Mouse (Mus musculus): ENCODE results near the gene U2af1l4.
A peak's percentile ranks its signal among the peaks of the same experiment; 100 is the strongest.

U2af1l4 gene

GRCm38 (mm10) chr7:30552102-30553020 is 10.7 kb upstream of the U2af1l4 start, which contains the start of the genes Hspb6 and Proser3:
Hspb6 (plus strand) TSS chr7:30552178.
Proser3 (minus strand) TSS chr7:30552299.
- peak; percentile 99 for DNase-seq (ENCODE audit: low read depth, low spot score)

DNA sequence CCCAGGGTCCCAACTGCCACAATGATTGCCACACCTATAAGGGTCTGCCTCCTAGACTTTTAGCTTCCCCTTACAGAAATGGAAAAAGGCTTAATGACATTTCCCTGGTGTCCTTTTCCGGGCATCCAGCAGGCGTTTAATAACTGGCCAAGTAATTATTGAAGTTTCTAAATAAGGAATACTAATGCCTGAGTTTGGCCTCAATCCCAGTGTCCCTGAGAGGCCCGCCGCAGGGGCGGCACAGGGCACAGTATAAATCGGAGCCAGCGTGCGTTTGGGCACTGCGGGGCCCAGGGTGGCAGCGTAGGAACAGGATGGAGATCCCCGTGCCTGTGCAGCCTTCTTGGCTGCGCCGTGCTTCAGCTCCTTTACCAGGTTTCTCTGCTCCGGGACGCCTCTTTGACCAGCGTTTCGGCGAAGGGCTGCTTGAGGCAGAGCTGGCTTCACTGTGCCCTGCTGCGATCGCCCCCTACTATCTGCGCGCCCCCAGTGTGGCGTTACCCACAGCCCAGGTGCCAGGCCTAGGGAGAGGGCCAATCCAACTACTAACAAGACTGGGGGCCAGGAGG is 10.0 kb upstream of the U2af1l4 start:
- DNase-seq (ENCODE audit: low read depth, low spot score) = no peak

- DNase-seq (ENCODE audit: low read depth, low spot score) = no peak
These were observed 9.1 kb upstream of the U2af1l4 start for GRCm38 (mm10) chr7:30553810-30554584.

DNA sequence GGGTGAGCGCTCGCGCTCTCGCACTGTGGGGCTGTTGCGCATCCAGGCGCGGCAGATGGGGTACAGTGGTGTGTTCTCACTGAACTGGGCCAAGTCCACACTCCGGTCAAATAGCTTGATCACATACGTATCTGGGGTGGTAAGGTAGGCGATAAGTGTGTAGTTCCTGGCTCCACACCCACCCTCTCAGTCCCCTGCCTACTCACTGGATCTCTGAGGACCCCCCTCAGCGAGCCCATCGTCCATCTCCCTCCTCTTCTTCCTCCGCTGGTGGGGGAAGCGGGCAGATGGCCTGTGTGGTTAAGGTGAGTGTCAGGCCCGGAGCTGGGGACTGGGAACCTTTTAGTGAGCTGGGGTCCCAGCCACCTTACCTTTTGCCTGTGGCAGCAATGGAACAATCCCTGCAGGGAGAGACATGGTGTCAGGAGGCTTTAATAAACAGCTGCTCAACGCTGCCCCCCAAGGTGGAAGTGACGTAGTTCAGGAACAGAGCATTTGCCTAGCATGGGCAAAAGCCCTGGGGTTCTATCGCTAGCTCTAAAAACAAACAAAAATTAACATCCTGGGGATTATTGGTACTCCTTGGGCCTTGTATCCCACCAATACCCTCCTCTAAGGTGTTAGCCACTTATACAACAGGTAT is 6.1 kb upstream of the U2af1l4 start:
- DNase-seq (ENCODE audit: low read depth, low spot score) = peak; percentile 48

DNA sequence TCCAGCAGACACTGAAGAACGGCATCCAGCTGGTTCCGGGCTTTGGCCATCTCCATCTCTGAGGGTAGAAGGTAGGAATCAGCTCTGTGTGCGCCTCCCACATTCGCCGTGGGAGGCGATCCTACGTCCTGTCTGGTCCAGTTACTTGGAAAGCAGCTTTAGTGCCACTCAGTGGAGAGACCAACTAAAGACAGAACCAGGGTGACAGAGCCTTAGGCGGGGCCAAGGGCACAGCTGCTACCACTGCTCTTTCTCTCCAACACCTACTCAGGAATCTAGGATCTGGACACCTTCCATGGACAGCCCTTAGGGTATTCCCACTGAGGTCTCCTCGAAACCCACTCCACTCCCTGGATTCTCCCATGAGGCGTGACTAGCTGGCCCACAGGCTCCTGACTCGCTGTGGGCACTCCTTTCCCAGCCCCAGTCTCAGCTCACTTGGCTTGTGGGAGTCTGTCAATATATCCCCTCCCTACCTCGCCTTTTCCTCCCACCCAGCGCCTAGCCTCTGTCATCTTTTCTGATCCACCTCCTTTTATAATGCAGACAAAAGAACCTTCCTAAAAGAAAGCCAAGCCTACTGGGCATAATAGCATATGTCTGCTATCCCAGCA is 5.1 kb upstream of the U2af1l4 start:
- DNase-seq (ENCODE audit: low read depth, low spot score) = peak; percentile 42

- no peak for DNase-seq (ENCODE audit: low read depth, low spot score)
These were observed 4.3 kb upstream of the U2af1l4 start for GRCm38 (mm10) chr7:30558656-30559442.

- DNase-seq (ENCODE audit: low read depth, low spot score) = peak; percentile 98
These were observed 3.6 kb upstream of the U2af1l4 start, which contains the start of gene Lin37 for GRCm38 (mm10) chr7:30559443-30559954. Lin37 (minus strand) TSS chr7:30559838.

DNA sequence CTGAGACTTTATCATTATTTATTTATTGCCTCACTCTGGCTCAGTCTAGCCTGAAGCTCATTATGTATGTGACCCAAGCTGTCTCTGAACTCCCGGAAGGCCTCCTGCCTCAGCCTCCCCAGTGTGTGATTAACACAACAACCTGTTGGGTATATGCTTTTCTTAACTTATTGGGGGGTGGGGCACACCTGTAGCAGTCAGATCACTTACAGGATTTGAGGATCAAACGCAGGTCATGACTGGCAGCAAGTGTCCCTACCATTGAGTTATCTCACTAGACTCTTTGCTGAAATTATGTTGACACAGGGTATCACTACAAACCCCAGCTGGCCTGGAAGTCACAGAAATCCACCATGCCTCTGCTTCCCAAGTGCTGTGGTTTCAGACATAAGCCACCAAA is 2.8 kb upstream of the U2af1l4 start:
- no peak for DNase-seq (ENCODE audit: low read depth, low spot score)

DNA sequence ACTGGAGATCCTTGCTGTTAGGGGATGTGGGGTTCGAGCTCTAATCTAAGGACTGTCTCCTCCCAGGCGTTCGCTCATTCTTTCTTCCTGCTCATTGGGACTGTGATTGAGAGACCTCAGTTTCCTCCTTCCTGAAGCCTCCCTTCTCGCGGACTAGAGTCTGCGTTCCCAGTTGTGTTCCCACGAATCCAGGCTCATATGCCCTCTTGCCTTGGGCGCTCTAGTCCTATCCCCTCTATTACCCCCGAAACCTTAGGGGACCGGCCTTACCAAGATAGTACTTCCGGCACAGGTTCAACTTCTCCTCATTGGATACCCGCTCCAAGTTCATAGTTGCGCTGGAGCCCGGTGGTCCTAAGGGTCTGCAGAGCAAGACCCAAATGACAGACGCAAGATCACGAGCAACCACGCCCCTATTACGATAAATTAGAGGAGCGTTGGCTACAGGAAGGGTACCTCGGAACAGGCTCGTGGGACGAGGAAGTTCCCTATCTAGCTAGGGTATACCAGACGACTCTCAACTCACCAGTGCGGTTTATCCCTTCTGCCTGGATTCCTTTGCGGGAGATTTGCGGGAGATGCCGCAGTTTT is 480 bp upstream of the U2af1l4 start:
- DNase-seq (ENCODE audit: low read depth, low spot score) = no peak

- DNase-seq (ENCODE audit: low read depth, low spot score) = no peak
These were observed 792 bp downstream of the U2af1l4 start for GRCm38 (mm10) chr7:30563906-30564280.

- no peak for DNase-seq (ENCODE audit: low read depth, low spot score)
These were observed 2.0 kb downstream of the U2af1l4 start, which contains the start of gene Igflr1 for GRCm38 (mm10) chr7:30564970-30565571. Igflr1 (plus strand) TSS chr7:30565427.

DNA sequence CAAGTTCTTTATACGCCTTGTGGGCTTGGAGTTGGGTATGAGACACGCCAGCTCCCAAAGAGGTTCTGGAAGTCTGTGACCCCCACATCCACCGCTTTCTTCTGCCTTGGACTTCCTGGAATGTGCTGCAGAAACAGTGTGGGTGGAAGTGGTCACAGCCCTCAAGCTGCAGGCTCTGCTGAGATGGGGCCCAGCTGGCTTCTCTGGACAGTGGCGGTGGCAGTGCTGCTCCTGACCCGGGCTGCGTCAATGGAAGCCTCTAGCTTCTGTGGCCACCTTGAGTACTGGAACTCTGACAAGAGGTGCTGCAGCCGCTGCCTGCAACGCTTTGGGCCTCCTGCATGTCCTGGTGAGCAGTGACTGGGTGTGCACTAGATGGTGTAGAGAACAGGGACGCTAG is 2.9 kb downstream of the U2af1l4 start:
- no peak for DNase-seq (ENCODE audit: low read depth, low spot score)

- DNase-seq (ENCODE audit: low read depth, low spot score) = no peak
These were observed 4.5 kb downstream of the U2af1l4 start for GRCm38 (mm10) chr7:30567555-30567954.

DNA sequence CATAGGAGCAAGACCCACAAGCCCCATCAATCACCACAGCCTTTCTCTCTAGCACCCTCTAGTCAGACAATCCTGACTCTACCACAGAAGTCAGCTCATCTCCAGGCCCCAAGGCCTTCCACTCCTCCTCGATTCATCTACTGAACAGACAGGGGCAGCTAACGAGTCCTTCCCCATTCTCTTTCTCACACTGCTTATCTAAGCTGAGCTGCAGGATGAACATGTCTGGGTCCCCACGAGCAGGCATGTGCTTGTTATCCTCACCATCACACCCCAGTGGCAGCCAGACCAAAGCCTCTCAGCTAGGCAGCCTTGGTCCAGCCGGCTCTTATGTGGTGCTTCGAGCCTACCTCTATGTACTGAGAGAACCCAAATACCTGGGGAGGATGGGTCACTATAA is 9.3 kb downstream of the U2af1l4 start:
- no peak for DNase-seq (ENCODE audit: low read depth, low spot score)

DNA sequence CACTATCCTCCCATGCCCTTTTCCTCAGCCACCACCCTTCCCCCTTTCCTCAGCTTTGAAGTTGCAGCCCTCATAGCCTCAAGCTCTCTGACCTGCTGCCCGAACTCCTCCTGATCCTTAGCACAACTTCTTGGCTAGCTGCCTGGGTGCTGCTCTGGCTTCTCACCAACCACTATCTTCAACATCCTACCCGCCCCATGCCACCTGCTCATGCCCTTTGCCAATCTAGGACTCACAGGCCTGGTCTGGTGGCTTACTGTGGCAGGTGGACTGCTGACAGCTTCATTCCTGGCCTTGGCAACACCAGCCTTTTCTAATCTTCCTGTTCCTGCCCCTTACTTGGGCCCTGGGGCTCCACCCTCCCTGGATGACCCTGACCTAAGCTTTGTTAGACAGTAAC is 9.9 kb downstream of the U2af1l4 start:
- DNase-seq (ENCODE audit: low read depth, low spot score) = no peak

DNA sequence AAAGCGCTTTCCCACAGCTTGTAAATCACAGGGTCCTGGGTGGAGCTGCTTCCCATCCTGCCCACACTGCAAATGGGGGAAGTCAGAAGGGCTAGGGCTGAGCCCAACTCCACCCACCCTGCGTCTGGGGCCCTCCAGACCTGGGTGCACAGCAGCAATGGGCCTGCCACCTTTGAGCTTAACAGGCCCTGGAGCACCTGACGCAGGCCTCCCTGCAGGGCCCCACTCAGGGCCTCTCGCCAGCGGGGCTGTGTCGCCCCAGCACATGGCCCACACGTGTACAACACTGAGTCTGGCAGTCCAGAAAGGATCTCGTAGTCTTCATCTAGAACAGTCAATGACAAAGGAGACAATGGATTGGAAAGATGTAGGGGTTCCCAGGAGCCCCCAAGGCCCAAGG is 16.8 kb downstream of the U2af1l4 start:
- DNase-seq (ENCODE audit: low read depth, low spot score) = no peak

DNA sequence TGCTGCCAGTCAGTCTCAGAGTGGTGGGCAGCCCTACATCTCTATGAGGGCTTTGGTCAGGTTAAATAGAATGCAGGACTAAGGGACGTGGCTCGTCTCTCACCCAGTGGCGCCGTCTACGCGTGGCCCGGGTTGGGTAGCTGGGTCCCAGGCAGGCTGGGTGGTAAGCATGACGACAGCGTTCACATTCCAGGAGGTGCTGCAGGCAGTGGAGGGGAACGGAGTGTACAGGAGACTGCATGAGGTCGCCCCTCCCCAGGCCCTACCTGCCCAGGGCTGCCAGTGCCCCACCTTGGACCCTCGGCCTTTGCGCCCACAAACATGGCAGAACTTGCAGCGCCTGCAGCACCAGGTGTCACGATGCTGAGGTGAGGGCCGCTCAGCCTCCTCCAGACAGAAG is 18.4 kb downstream of the U2af1l4 start:
- DNase-seq (ENCODE audit: low read depth, low spot score) = no peak

- DNase-seq (ENCODE audit: low read depth, low spot score) = no peak
These were observed 21.2 kb downstream of the U2af1l4 start for GRCm38 (mm10) chr7:30584339-30584738.

- no peak for DNase-seq (ENCODE audit: low read depth, low spot score)
These were observed 22.1 kb downstream of the U2af1l4 start for GRCm38 (mm10) chr7:30585170-30585569.
